Mouse (Mus musculus) limb, embryonic 11.5 days (tissue): ENCODE measurements around the gene Sipa1. TPM values are rescaled to one million over a fixed set of nuclear protein-coding genes. Genes with fewer than 3 reads are reported as not detected.

ENCODE experiments used
- ATAC-seq: fragments of 200-750 bp; cut with Nextera tagmentation; 2 replicates; pipeline ENCODE4 v1.8.0; 2017; ENCODE audit warnings: low read depth; ENCODE audit not compliant: insufficient number of reproducible peaks, low FRiP score, low TSS enrichment
- DNase-seq: peaks from one replicate; pipeline ENCODE4 v3.0.0-alpha.2; 2015; ENCODE audit warnings: low spot score
- H3K27ac ChIP-seq: fragments of 300-500 bp; sonication (generic); replicated peaks from 2 replicates; pipeline ENCODE4 v1.5.1; 2014; ENCODE audit warnings: low read depth, mild to moderate bottlenecking, low read length
- H3K27me3 ChIP-seq: fragments of 300-500 bp; sonication (generic); 2 replicates; pipeline ENCODE4 v1.6.1; 2014; ENCODE audit warnings: mild to moderate bottlenecking, low read length, mixed read lengths; ENCODE audit not compliant: control insufficient read depth, insufficient read depth
- H3K36me3 ChIP-seq: fragments of 300-500 bp; sonication (generic); 2 replicates; pipeline ENCODE4 v1.6.1; 2014; ENCODE audit warnings: mild to moderate bottlenecking, low read length, moderate library complexity, mixed read lengths; ENCODE audit not compliant: control insufficient read depth, insufficient read depth
- H3K4me1 ChIP-seq: fragments of 300-500 bp; sonication (generic); 2 replicates; pipeline ENCODE4 v1.6.1; 2014; ENCODE audit warnings: low read length, mixed read lengths; ENCODE audit not compliant: control insufficient read depth, insufficient read depth
- H3K4me2 ChIP-seq: fragments of 300-500 bp; sonication (generic); 2 replicates; pipeline ENCODE4 v1.6.1; 2014; ENCODE audit warnings: low read depth, mild to moderate bottlenecking, moderate library complexity; ENCODE audit not compliant: severe bottlenecking
- H3K4me3 ChIP-seq: fragments of 300-500 bp; sonication (generic); 2 replicates; pipeline ENCODE4 v1.5.1; 2014; ENCODE audit warnings: low read depth, low read length
- H3K9ac ChIP-seq: fragments of 300-500 bp; sonication (generic); 2 replicates; pipeline ENCODE4 v1.6.1; 2014; ENCODE audit warnings: mild to moderate bottlenecking, low read length
- H3K9me3 ChIP-seq: fragments of 300-500 bp; sonication (generic); 2 replicates; pipeline ENCODE4 v1.6.1; 2016; ENCODE audit warnings: low read length; ENCODE audit not compliant: control insufficient read depth
- WGBS: fragments of 180-500 bp; shearing (Covaris S2); extraction: QIAGEN DNeasy Blood & Tissue Kit; methylation state at CpG from one replicate; pipeline ENCODE4 v1.1.7; 2014; 5-methylcytosine and 5-hydroxymethylcytosine counted together
- polyA plus RNA-seq: library from polyadenylated mRNA; unstranded; fragments of >200 nt; fragmentation: Nextera tagmentation; extraction: Ambion mirVana; gene quantifications from 2 replicates; pipeline ENCODE4 v1.2.1, GENCODE M21; 2014

The Sipa1 gene
- 19.0 and 19.4 TPM in 2 replicates for polyA plus RNA-seq

- H3K9me3 ChIP-seq = no peaks in the 10 kb centered on the region
- ATAC-seq = peak; percentile 86
- peak within 1 kb of the TSS; percentile 48 for H3K4me3 ChIP-seq
- peak within 1 kb of the TSS; percentile 80 for H3K4me2 ChIP-seq
- WGBS = 1% methylated on average over 32 of the region's 32 CpGs
- H3K9ac ChIP-seq = peak within 1 kb of the TSS; percentile 57
- DNase-seq = peak; percentile 92
- H3K27me3 ChIP-seq = no peaks in the 10 kb centered on the region
- peaks cover 21% of the 10 kb centered on the region; the same call in 1 of the 2 replicates for H3K36me3 ChIP-seq
- H3K4me1 ChIP-seq = peaks cover 18% of the 10 kb centered on the region
- H3K27ac ChIP-seq = peak within 1 kb of the TSS; percentile 89
These were observed at the start of gene Sipa1 for GRCm38 (mm10) chr19:5662981-5663913. Sipa1 (minus strand) TSS chr19:5663707.

GRCm38 (mm10) chr19:5713255-5713654, 49.7 kb upstream of the Sipa1 start:
- no peaks in the 10 kb centered on the region for H3K9me3 ChIP-seq
- peaks cover 14% of the 10 kb centered on the region for H3K4me1 ChIP-seq
- H3K4me2 ChIP-seq = no peak overlapping the region; the same call in 1 of the 2 replicates
- H3K27me3 ChIP-seq = no peaks in the 10 kb centered on the region
- ATAC-seq (0 out of 2 replicates have a peak, but pooled peaks have one; percentile 28), DNase-seq (no peak)
- WGBS = 77% methylated on average over 5 of the region's 5 CpGs
- no peak overlapping the region for H3K9ac ChIP-seq
- peaks cover 8% of the 10 kb centered on the region for H3K36me3 ChIP-seq
- H3K4me3 ChIP-seq = no peak overlapping the region
- H3K27ac ChIP-seq = peak overlapping the region; percentile 36; the same call in 1 of the 2 replicates

GRCm38 (mm10) chr19:5711907-5712460, 48.5 kb upstream of the Sipa1 start:
- Histone ChIP-seq H3K27me3 (no peaks in the 10 kb centered on the region), H3K4me3 (no peak overlapping the region), H3K27ac (no peak overlapping the region), H3K4me2 (no peak overlapping the region), H3K36me3 (peaks cover 10% of the 10 kb centered on the region), H3K4me1 (peaks cover 14% of the 10 kb centered on the region), H3K9me3 (no peaks in the 10 kb centered on the region), H3K9ac (no peak overlapping the region)
- WGBS = 91% methylated on average over 14 of the region's 14 CpGs
- no peak for DNase-seq
- ATAC-seq = no peak

- ATAC-seq (no peak), DNase-seq (peak; percentile 70)
- no peak overlapping the region for H3K9ac ChIP-seq
- no peak overlapping the region for H3K4me2 ChIP-seq
- peaks cover 10% of the 10 kb centered on the region for H3K36me3 ChIP-seq
- no peaks in the 10 kb centered on the region for H3K9me3 ChIP-seq
- H3K27ac ChIP-seq = no peak overlapping the region
- H3K27me3 ChIP-seq = no peaks in the 10 kb centered on the region
- 18% methylated on average over 3 of the region's 3 CpGs for WGBS
- no peak overlapping the region for H3K4me3 ChIP-seq
- peaks cover 11% of the 10 kb centered on the region for H3K4me1 ChIP-seq
These were observed 47.7 kb upstream of the Sipa1 start for GRCm38 (mm10) chr19:5711218-5711617.

- peaks cover 9% of the 10 kb centered on the region; the same call in 1 of the 2 replicates for H3K4me1 ChIP-seq
- no peak overlapping the region for H3K27ac ChIP-seq
- H3K9ac ChIP-seq = no peak overlapping the region
- no peak overlapping the region for H3K4me2 ChIP-seq
- H3K4me3 ChIP-seq = no peak overlapping the region
- ATAC-seq (no peak), DNase-seq (no peak)
- H3K27me3 ChIP-seq = no peaks in the 10 kb centered on the region
- WGBS = 84% methylated on average over 8 of the region's 8 CpGs
- no peaks in the 10 kb centered on the region for H3K9me3 ChIP-seq
- peaks cover 10% of the 10 kb centered on the region for H3K36me3 ChIP-seq
These were observed 47.1 kb upstream of the Sipa1 start for GRCm38 (mm10) chr19:5710581-5710980.

GRCm38 (mm10) chr19:5710068-5710467, 46.6 kb upstream of the Sipa1 start:
- 97% methylated on average over 6 of the region's 6 CpGs for WGBS
- DNase-seq (no peak), ATAC-seq (no peak)
- peaks cover 10% of the 10 kb centered on the region for H3K36me3 ChIP-seq
- peaks cover 9% of the 10 kb centered on the region; the same call in 1 of the 2 replicates for H3K4me1 ChIP-seq
- no peak overlapping the region for H3K9ac ChIP-seq
- no peak overlapping the region for H3K4me3 ChIP-seq
- no peaks in the 10 kb centered on the region for H3K9me3 ChIP-seq
- H3K27ac ChIP-seq = no peak overlapping the region
- no peaks in the 10 kb centered on the region for H3K27me3 ChIP-seq
- H3K4me2 ChIP-seq = no peak overlapping the region

GRCm38 (mm10) chr19:5704801-5705571, 41.5 kb upstream of the Sipa1 start:
- peaks cover 24% of the 10 kb centered on the region for H3K36me3 ChIP-seq
- 0 out of 2 replicates have a peak, but pooled peaks cover 2% of the 10 kb centered on the region for H3K4me1 ChIP-seq
- no peak overlapping the region for H3K9ac ChIP-seq
- no peak for DNase-seq
- H3K4me2 ChIP-seq = no peak overlapping the region
- H3K27me3 ChIP-seq = no peaks in the 10 kb centered on the region
- no peak overlapping the region for H3K4me3 ChIP-seq
- ATAC-seq = no peak
- no peaks in the 10 kb centered on the region for H3K9me3 ChIP-seq
- H3K27ac ChIP-seq = no peak overlapping the region
- WGBS = 46% methylated on average over 10 of the region's 10 CpGs
